Mouse (Mus musculus): ENCODE results near the gene Txndc8. TPM values are rescaled to one million over a fixed set of nuclear protein-coding genes. Genes with fewer than 3 reads are reported as not detected.
A peak's percentile ranks its signal among the peaks of the same experiment; 100 is the strongest.

The Txndc8 gene
- polyA plus RNA-seq, 1 experiment from 2014 or later, result not detected

DNA sequence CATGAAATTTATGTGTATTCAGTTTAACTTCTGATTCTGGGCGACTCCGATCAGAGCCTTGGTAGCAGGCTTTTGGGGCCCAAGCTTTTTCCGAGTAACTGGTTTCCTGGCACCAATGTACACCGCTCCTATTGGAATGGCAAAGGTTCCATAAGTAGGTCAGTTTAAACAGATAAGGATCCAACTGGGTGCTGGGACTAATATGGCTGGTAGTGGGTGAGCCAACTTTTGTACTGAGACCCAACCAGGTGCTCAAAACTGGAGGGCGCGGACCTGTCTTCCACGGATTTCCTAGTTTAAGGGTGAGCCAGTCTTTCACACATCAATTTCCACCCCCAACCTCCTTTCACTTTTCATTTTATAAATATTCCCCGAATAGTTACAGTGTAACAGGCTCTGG, 53.9 kb downstream of the Txndc8 start:
- WGBS, result 72% methylated on average over 8 of the region's 8 CpGs
- H3K4me1 ChIP-seq, result peaks cover 24% of the 10 kb centered on the region
- peak overlapping the region; percentile 81 for H3K4me3 ChIP-seq
- H3K9me3 ChIP-seq (replicated peaks), result peaks cover 10% of the 10 kb centered on the region
- peak overlapping the region; percentile 72 for H3K4me2 ChIP-seq (replicated peaks)
- ATAC-seq (ENCODE audit: low FRiP score), result no peak
- no peaks in the 10 kb centered on the region for H3K27me3 ChIP-seq
- H3K9ac ChIP-seq, result peak overlapping the region; percentile 85; the same call in 1 of the 2 replicates
- H3K27ac ChIP-seq, result no peak overlapping the region
- H3K36me3 ChIP-seq, result peaks cover 22% of the 10 kb centered on the region

DNA sequence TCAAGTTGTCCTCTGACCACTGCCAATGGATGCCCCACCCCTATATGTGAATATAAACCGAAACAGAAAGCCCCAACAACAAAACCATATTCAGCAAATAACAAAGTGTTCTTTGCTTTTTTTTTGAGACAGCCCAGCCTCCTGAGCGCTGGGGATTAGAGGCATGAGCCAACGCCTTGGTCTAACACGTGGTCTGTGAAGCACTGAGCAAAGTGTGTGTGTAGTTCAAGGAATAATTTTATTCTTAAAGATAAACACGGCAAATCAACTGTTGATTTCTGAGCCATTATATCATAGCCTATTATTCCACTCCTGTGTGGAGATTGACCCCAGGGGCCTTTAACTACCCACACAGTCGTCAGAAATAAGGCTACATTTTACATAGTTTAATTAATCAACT, 54.3 kb downstream of the Txndc8 start:
- 87% methylated on average over 6 of the region's 6 CpGs for WGBS
- Histone ChIP-seq H3K27me3 (no peaks in the 10 kb centered on the region), H3K4me1 (peaks cover 24% of the 10 kb centered on the region), H3K27ac (no peak overlapping the region), H3K9me3 (replicated peaks) (peaks cover 10% of the 10 kb centered on the region), H3K4me3 (peak overlapping the region; percentile 81; the same call in 1 of the 2 replicates), H3K4me2 (replicated peaks) (peak overlapping the region; percentile 72), H3K36me3 (peaks cover 26% of the 10 kb centered on the region), H3K9ac (no peak overlapping the region)
- ATAC-seq (ENCODE audit: low FRiP score), result no peak

GRCm38 (mm10) chr4:57953796-57954195, 55.1 kb downstream of the Txndc8 start:
- H3K9ac ChIP-seq, result peak overlapping the region; percentile 35; the same call in 1 of the 2 replicates
- peaks cover 24% of the 10 kb centered on the region for H3K4me1 ChIP-seq
- no peak overlapping the region for H3K4me3 ChIP-seq
- peaks cover 10% of the 10 kb centered on the region for H3K9me3 ChIP-seq (replicated peaks)
- no peaks in the 10 kb centered on the region for H3K27me3 ChIP-seq
- H3K36me3 ChIP-seq, result peaks cover 34% of the 10 kb centered on the region
- H3K4me2 ChIP-seq (replicated peaks), result no peak overlapping the region
- no peak overlapping the region for H3K27ac ChIP-seq
- no peak for ATAC-seq (ENCODE audit: low FRiP score)
- 81% methylated on average over 7 of the region's 7 CpGs for WGBS

DNA sequence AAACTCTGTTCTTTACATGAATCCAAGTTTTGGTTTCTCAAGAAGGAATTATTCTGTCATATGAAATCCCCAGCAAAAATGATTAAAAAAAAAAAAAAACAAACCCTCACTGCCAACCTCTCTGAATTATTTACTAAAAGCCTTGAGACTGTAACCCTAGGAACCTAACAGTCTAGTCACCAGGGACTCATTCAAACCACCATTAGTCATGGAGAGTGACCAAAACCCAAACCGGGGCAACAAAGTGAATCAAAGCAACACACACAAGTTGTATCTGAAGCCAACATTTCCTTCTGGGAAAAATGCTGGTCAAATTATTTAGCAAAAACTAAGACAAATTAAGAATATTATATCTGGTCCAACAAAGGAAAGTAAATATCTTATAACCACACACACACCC, 56.0 kb downstream of the Txndc8 start:
- Histone ChIP-seq H3K27me3 (no peaks in the 10 kb centered on the region), H3K9me3 (replicated peaks) (peaks cover 10% of the 10 kb centered on the region), H3K4me2 (replicated peaks) (no peak overlapping the region), H3K36me3 (peaks cover 43% of the 10 kb centered on the region), H3K27ac (no peak overlapping the region), H3K4me1 (peaks cover 24% of the 10 kb centered on the region), H3K4me3 (no peak overlapping the region), H3K9ac (no peak overlapping the region)
- no peak for ATAC-seq (ENCODE audit: low FRiP score)
- 86% methylated on average over 1 of the region's 1 CpGs for WGBS

- H3K9me3 ChIP-seq (replicated peaks), result peaks cover 10% of the 10 kb centered on the region
- no peak for ATAC-seq (ENCODE audit: low FRiP score)
- H3K36me3 ChIP-seq, result peaks cover 48% of the 10 kb centered on the region
- 95% methylated on average over 3 of the region's 3 CpGs for WGBS
- no peak overlapping the region for H3K9ac ChIP-seq
- H3K27me3 ChIP-seq, result no peaks in the 10 kb centered on the region
- H3K4me3 ChIP-seq, result no peak overlapping the region
- no peak overlapping the region for H3K27ac ChIP-seq
- H3K4me2 ChIP-seq (replicated peaks), result no peak overlapping the region
- H3K4me1 ChIP-seq, result peaks cover 24% of the 10 kb centered on the region
Measured at GRCm38 (mm10) chr4:57952416-57952815, 56.5 kb downstream of the Txndc8 start.

DNA sequence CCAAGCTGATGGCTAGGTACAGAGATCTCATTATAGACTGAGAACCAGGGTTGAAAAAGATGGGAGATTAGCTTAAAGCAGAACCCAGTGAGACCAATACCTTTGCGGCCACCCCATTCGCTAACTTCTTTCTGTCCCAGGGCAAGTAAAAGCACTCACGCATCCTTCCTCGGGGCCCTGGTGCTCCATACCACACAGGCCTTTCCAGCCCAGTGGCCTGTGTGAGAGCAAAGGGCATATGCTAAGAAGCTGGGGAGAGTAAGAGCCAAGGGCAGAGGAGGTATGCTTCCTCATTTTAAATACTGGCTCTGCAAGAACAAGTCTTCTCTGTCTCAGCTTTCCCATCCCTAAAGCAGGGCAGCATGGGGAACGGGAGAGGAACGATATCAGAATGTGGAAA, 59.1 kb downstream of the Txndc8 start:
- Histone ChIP-seq H3K4me3 (no peak overlapping the region), H3K27me3 (no peaks in the 10 kb centered on the region), H3K4me1 (peaks cover 13% of the 10 kb centered on the region), H3K9me3 (replicated peaks) (peaks cover 10% of the 10 kb centered on the region), H3K4me2 (replicated peaks) (no peak overlapping the region), H3K36me3 (peaks cover 62% of the 10 kb centered on the region), H3K9ac (no peak overlapping the region), H3K27ac (no peak overlapping the region)
- WGBS, result 95% methylated on average over 6 of the region's 6 CpGs
- ATAC-seq (ENCODE audit: low FRiP score), result no peak

DNA sequence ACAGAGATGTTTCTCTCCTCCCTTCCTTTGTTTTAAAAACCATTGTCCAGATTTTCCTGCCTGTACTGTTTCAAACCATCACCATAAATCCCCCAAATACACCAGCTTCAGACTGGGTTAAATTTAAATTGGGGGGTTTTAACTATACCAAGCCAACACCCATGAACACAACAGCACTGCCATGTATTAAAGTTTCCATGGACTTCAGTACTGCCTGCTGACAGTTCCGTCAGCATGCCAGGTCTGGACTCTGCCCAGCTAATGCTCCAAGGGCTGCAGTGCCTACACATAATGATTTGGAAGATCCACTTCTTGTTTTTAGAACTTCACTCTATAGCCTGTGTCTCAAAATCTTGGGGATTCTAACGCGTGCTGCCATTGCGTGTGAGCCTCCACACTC, 61.4 kb downstream of the Txndc8 start:
- peaks cover 81% of the 10 kb centered on the region for H3K36me3 ChIP-seq
- H3K27me3 ChIP-seq, result no peaks in the 10 kb centered on the region
- peaks cover 10% of the 10 kb centered on the region for H3K9me3 ChIP-seq (replicated peaks)
- no peak overlapping the region for H3K4me2 ChIP-seq (replicated peaks)
- no peak for ATAC-seq (ENCODE audit: low FRiP score)
- no peak overlapping the region for H3K9ac ChIP-seq
- H3K27ac ChIP-seq, result no peak overlapping the region
- H3K4me1 ChIP-seq, result no peaks in the 10 kb centered on the region
- WGBS, result 98% methylated on average over 4 of the region's 4 CpGs
- no peak overlapping the region for H3K4me3 ChIP-seq

GRCm38 (mm10) chr4:57947036-57947435, 61.9 kb downstream of the Txndc8 start:
- H3K4me3 ChIP-seq, result no peak overlapping the region
- no peak overlapping the region for H3K4me2 ChIP-seq (replicated peaks)
- ATAC-seq (ENCODE audit: low FRiP score), result no peak
- no peak overlapping the region for H3K9ac ChIP-seq
- no peaks in the 10 kb centered on the region for H3K4me1 ChIP-seq
- 80% methylated on average over 10 of the region's 10 CpGs for WGBS
- peaks cover 10% of the 10 kb centered on the region for H3K9me3 ChIP-seq (replicated peaks)
- no peaks in the 10 kb centered on the region for H3K27me3 ChIP-seq
- no peak overlapping the region for H3K27ac ChIP-seq
- H3K36me3 ChIP-seq, result peaks cover 83% of the 10 kb centered on the region

DNA sequence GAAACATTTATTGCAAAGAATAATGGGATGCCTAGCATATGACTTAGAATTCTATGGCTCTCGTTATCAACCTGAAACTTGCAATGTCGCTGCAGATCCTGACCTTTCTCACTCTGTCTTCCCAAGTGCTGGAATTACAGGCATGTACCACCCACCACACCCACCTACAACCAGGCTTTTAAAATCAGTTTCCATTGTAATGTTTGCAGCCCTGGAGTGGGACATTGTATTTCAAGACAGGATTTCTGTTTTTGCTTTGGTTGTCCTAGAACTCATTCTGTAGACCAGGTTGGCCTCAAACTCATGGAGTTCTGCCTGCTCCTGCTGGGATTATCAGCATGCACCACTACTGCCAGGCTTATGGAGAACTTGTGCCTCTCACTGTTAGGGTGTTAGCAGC, 66.0 kb downstream of the Txndc8 start:
- 94% methylated on average over 2 of the region's 2 CpGs for WGBS
- no peaks in the 10 kb centered on the region for H3K4me1 ChIP-seq
- no peak overlapping the region for H3K4me3 ChIP-seq
- no peak for ATAC-seq (ENCODE audit: low FRiP score)
- no peak overlapping the region for H3K4me2 ChIP-seq (replicated peaks)
- no peak overlapping the region for H3K27ac ChIP-seq
- H3K27me3 ChIP-seq, result no peaks in the 10 kb centered on the region
- H3K9ac ChIP-seq, result no peak overlapping the region
- peaks cover 46% of the 10 kb centered on the region for H3K36me3 ChIP-seq
- H3K9me3 ChIP-seq (replicated peaks), result no peaks in the 10 kb centered on the region

- Histone ChIP-seq H3K27ac (no peak overlapping the region), H3K4me1 (no peaks in the 10 kb centered on the region), H3K9me3 (replicated peaks) (no peaks in the 10 kb centered on the region), H3K9ac (no peak overlapping the region), H3K4me2 (replicated peaks) (no peak overlapping the region), H3K36me3 (peaks cover 31% of the 10 kb centered on the region), H3K4me3 (no peak overlapping the region), H3K27me3 (no peaks in the 10 kb centered on the region)
- no peak for ATAC-seq (ENCODE audit: low FRiP score)
- 92% methylated on average over 4 of the region's 4 CpGs for WGBS
Measured at GRCm38 (mm10) chr4:57940631-57941030, 68.3 kb downstream of the Txndc8 start.

DNA sequence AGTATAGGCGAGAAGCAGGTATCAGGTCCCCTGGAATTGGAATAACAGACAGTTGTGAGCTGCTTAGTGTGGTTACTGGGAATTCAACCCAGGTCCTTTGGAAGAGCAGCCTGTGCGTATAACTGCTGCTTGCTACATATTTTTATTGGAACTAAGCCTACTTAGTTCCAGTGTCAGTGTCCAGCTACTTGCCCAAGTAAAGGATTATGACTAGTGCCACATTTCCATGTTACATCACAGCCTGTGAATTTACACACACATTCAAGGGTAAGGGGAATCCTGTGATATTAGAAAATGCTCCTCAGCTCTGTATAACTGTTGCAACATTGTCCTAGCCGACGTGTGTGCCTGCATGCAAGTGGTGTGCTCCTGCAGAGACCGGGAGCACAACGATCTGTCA, 71.6 kb downstream of the Txndc8 start:
- H3K4me3 ChIP-seq, result no peak overlapping the region
- 87% methylated on average over 6 of the region's 6 CpGs for WGBS
- no peaks in the 10 kb centered on the region for H3K4me1 ChIP-seq
- no peak overlapping the region for H3K27ac ChIP-seq
- no peak overlapping the region for H3K9ac ChIP-seq
- H3K36me3 ChIP-seq, result peaks cover 6% of the 10 kb centered on the region
- H3K27me3 ChIP-seq, result no peaks in the 10 kb centered on the region
- no peak overlapping the region for H3K4me2 ChIP-seq (replicated peaks)
- ATAC-seq (ENCODE audit: low FRiP score), result no peak
- H3K9me3 ChIP-seq (replicated peaks), result 0 out of 2 replicates have a peak, but pooled peaks cover 6% of the 10 kb centered on the region

DNA sequence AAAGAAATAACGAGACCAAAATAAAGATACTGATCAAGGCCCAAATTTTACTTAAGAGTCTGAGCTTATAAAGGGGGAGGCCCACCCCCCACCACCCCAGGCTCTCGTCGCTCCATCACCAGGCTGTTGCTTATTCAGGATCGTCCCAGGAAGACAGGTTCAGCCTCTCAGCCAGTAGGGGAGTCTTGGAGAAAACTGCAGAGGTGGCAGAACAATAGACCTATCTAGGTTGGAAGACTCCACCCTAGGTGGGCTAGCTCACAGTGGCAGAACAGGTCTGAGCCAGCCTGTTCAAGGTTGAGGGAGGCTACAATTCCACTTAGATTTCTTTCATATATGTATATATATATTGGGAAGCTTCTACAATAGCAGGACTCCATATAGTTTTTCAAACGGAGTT, 74.7 kb downstream of the Txndc8 start:
- ATAC-seq (ENCODE audit: low FRiP score), result no peak
- Histone ChIP-seq H3K4me2 (replicated peaks) (no peak overlapping the region), H3K9me3 (replicated peaks) (peaks cover 9% of the 10 kb centered on the region; the same call in 1 of the 2 replicates), H3K4me3 (no peak overlapping the region), H3K36me3 (no peaks in the 10 kb centered on the region), H3K4me1 (no peaks in the 10 kb centered on the region), H3K27me3 (no peaks in the 10 kb centered on the region), H3K9ac (no peak overlapping the region), H3K27ac (no peak overlapping the region)
- WGBS, result 79% methylated on average over 5 of the region's 5 CpGs
